Mouse (Mus musculus) bone marrow macrophage, adult 2 months (primary cell): ENCODE measurements around the gene Tmem269. TPM values are rescaled to one million over a fixed set of nuclear protein-coding genes. Genes with fewer than 3 reads are reported as not detected.
A peak's percentile ranks its signal among the peaks of the same experiment; 100 is the strongest.

Experiments
- H3K27ac ChIP-seq: 2 replicates; pipeline ENCODE4 v1.5.1; 2012; ENCODE audit warnings: low read depth, low read length; ENCODE audit not compliant: insufficient read depth
- H3K4me1 ChIP-seq: 2 replicates; pipeline ENCODE4 v1.6.1; 2012; ENCODE audit warnings: low read length; ENCODE audit not compliant: control insufficient read depth, insufficient read depth
- H3K4me3 ChIP-seq: 2 replicates; pipeline ENCODE4 v1.5.1; 2012; ENCODE audit warnings: mild to moderate bottlenecking, low read length, moderate library complexity; ENCODE audit not compliant: insufficient read depth
- CTCF ChIP-seq: IDR thresholded peaks from 2 replicates; pipeline ENCODE4 v1.5.1; 2012; ENCODE audit warnings: low read depth, mild to moderate bottlenecking, low read length, moderate library complexity
- POLR2A ChIP-seq: IDR thresholded peaks from 2 replicates; pipeline ENCODE4 v1.6.1; 2012; ENCODE audit warnings: mild to moderate bottlenecking, low read depth, low read length, borderline replicate concordance
- polyA plus RNA-seq: library from polyadenylated mRNA; stranded (reverse); fragments of >200 nt; gene quantifications from 2 replicates; pipeline ENCODE4 v1.2.4, GENCODE M21; 2012; ENCODE audit not compliant: missing spikeins, insufficient read depth, insufficient read length

Gene Tmem269
- polyA plus RNA-seq, 1 experiment = not detected

DNA sequence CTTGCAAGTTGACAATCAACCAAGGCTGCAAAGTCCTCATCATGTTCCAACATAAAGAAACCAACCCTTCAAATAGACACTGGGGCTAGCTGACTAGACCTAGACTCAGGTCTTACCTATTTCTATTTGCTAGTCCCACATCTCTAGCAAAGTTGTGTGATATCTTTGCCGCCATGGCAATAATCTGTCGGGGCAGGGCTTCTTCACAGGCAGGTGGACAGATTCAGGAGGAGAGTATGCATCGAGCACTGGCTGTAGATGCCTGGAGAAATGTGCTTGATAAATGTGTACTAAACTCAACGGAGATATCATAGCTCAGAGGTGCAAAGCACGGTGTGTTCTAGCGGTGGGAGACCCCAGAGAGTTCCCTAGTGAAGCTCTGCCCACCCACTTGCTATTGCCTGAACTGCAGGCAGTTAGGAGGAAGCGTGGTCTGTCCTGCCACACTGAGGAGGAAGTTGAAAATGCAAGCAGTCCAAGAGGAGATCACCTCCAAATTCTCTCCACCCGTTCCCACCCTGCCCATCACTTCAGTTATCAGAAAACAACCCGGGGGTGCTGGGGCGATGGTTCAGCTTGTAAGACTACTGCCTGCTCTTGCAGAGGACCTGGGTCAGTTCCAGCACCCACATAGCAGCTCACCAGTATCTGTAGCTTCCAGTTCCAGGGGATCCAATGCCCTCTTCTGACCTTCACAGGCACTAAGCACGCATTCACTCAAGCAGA lies 29.8 kb downstream of the Tmem269 start:
- no peak overlapping the region for H3K27ac ChIP-seq
- H3K4me1 ChIP-seq = no peaks in the 10 kb centered on the region
- TF ChIP-seq CTCF (peak; percentile 39; the same call in 1 of the 2 replicates), POLR2A (no peak)
- no peak overlapping the region for H3K4me3 ChIP-seq

- Histone ChIP-seq H3K4me3 (no peak overlapping the region), H3K27ac (no peak overlapping the region), H3K4me1 (peaks cover 12% of the 10 kb centered on the region)
- no peak for TF ChIP-seq CTCF
- no peak for TF ChIP-seq POLR2A
These were observed 32.2 kb downstream of the Tmem269 start for GRCm38 (mm10) chr4:119185771-119186170.

DNA sequence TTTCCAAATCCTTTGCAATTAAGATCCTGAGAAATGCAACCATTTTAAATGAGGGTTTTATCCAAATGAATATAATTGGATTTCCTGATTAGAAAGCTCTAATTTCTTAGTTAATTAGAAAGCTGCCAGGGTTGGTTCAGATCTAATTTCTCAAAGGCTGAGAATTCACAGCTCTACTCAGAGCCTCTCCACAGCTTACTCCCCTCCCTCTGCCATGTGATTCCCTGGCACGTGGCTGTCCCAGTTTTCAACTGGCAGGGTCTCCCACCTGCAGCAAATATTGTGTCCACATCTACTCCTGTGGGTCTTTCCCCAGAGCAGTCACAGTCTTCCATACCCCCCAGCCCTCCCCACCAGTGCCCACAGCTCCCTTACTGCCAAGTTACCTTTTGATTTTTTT lies 34.5 kb downstream of the Tmem269 start:
- peaks cover 13% of the 10 kb centered on the region for H3K4me1 ChIP-seq

DNA sequence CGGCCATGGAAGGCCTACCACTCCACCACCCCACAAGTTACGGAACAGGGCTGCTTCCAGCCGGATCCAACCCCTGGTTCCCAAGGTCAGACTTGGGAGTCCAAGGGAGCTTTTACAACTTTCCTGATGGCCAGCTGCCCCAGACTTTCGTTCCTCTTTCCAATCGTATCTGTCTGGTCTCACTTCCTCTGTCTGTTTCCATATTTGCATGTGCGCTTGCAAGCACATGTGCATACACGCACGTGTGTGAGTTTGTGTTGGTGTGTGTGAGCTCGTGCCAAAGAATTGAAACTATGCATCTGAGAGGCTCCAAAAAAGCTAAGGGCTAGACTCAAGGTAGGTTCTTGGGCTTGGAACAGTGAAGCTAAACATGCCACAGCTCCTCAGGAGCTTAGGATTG lies 36.6 kb downstream of the Tmem269 start:
- Histone ChIP-seq H3K4me3 (no peak overlapping the region), H3K4me1 (peaks cover 19% of the 10 kb centered on the region), H3K27ac (no peak overlapping the region)
- TF ChIP-seq CTCF (no peak), POLR2A (no peak)

More for the DNA sequence above, 34.5 kb downstream of the Tmem269 start:
- no peak for TF ChIP-seq CTCF
- TF ChIP-seq POLR2A = no peak
- H3K27ac ChIP-seq = no peak overlapping the region
- no peak overlapping the region for H3K4me3 ChIP-seq

- no peak for TF ChIP-seq POLR2A
- no peak for TF ChIP-seq CTCF
- Histone ChIP-seq H3K4me3 (no peak overlapping the region), H3K4me1 (peaks cover 19% of the 10 kb centered on the region), H3K27ac (no peak overlapping the region)
These were observed 37.8 kb downstream of the Tmem269 start for GRCm38 (mm10) chr4:119180133-119180707.

DNA sequence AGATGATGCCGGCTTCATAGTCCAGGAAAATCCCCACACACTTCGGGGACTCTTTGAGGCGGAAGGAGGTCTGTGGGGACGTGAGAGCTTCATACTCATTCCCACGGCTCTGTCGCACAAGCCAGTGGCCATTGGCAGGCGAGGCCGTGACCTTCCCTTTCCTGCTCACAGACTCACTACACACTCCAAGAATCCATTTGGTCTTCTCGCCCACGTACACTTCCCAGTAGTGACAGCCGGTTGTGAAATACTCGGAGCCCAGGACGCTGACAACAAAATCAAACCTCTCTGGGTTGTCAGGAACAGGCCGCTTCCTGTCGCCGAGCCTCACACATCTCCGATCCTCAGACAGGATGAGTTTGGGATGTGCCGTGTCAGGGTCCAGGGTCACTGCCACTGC lies 39.7 kb downstream of the Tmem269 start:
- TF ChIP-seq POLR2A = no peak
- no peak for TF ChIP-seq CTCF
- Histone ChIP-seq H3K4me3 (no peak overlapping the region), H3K27ac (no peak overlapping the region), H3K4me1 (peaks cover 19% of the 10 kb centered on the region)

DNA sequence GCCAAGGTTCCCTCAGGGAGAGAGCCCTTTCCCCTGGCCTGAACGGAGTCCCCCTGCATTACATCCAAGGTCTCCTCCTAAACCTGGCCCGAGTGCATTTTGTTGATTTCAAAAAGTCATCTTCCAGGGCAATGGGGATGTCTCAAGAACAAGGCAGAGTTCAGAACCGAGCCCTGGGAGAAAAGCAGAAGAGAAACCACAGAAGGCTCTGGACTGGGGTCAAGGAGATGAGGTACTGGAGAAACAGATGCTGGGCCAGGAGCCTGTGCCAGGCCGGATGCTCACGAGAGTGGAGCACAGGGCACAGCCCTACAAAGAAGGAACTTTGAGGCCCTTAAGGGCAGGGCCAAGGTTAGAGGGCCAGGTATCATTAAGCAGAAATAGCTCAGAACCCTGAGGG lies 40.3 kb downstream of the Tmem269 start:
- Histone ChIP-seq H3K27ac (no peak overlapping the region), H3K4me1 (peaks cover 19% of the 10 kb centered on the region), H3K4me3 (no peak overlapping the region)
- TF ChIP-seq POLR2A = no peak
- no peak for TF ChIP-seq CTCF

DNA sequence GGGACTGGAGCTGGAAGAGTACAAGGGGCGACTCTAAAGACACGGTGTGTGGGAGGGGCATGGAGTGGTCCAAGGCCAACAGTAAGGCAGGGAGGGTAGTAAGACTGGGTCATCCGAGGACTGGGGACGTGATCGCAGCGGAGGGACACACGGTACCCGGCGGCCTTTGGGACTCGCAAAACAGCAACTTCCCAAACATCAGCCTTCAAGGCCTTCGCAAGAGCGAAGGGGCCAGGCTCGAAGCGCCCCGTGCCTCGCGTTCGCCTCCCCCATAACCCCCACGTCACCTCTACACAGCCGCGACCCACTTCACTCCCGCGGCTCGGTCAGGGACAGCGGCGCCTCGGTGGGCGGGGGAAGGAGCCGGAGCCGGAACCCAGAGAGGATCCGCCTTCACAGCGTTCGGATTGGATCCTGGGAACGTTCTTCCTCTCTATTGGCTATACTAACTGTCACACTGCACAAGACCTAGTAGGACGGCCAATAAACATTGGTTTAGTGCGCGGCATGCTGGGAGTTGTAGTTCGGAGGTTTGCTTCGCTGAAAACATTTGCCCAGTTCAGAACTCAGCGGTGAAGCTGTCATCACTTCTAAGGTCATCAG lies 44.1 kb downstream of the Tmem269 start, which contains the start of gene Zfp691:
Zfp691 (minus strand) TSS at position 345 of the 603 bp plus-strand sequence.
- peaks cover 6% of the 10 kb centered on the region; the same call in 1 of the 2 replicates for H3K4me1 ChIP-seq
- no peak within 1 kb of the TSS for H3K27ac ChIP-seq
- peak within 1 kb of the TSS; percentile 89 for H3K4me3 ChIP-seq
- no peak for TF ChIP-seq POLR2A
- no peak for TF ChIP-seq CTCF

- no peak for TF ChIP-seq POLR2A
- no peak for TF ChIP-seq CTCF
- Histone ChIP-seq H3K4me1 (peaks cover 6% of the 10 kb centered on the region; the same call in 1 of the 2 replicates), H3K27ac (no peak overlapping the region), H3K4me3 (peak overlapping the region; percentile 89)
These were observed 44.9 kb downstream of the Tmem269 start for GRCm38 (mm10) chr4:119172919-119173650.

DNA sequence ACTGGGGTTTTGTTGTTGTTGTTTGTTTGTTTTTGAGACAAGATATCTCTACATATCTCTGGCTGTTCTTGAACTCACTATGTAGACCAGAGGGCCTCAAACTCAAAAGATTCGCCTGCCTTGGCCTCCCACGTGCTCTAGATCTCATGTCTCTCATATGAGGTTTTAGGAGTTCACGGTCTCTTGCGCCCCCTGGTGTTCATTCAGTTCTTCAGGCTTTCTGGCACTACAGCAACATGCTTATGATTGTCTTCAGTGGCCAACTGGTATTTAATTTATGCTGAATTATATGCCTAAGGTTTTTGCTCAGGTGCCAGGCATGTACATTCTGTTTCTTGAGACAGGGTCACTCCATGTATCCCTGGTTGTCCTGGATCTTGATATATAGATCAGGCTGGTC lies 50.4 kb downstream of the Tmem269 start:
- Histone ChIP-seq H3K27ac (no peak overlapping the region), H3K4me1 (no peaks in the 10 kb centered on the region), H3K4me3 (no peak overlapping the region)
- TF ChIP-seq CTCF (peak; percentile 43; the same call in 1 of the 2 replicates), POLR2A (no peak)
